Mouse (Mus musculus): Measurements from ENCODE around the gene Kcna7. TPM values are rescaled to one million over a fixed set of nuclear protein-coding genes. Genes with fewer than 3 reads are reported as not detected.

The Kcna7 gene
- polyA plus RNA-seq, 1 experiment from 2014 or later = not detected

- Histone ChIP-seq H3K27ac (ENCODE audit: low read depth) (no peak overlapping the region), H3K4me2 (ENCODE audit: low read depth, low read length) (no peak overlapping the region), H3K9ac (replicated peaks) (no peak overlapping the region), H3K36me3 (replicated peaks; ENCODE audit: insufficient read depth, low read length) (no peaks in the 10 kb centered on the region), H3K4me1 (ENCODE audit: insufficient read depth) (peaks cover 18% of the 10 kb centered on the region), H3K27me3 (ENCODE audit: insufficient read depth, low read length) (peaks cover 93% of the 10 kb centered on the region), H3K9me3 (ENCODE audit: low read length) (no peaks in the 10 kb centered on the region), H3K4me3 (ENCODE audit: low read depth, low read length) (no peak overlapping the region)
- ATAC-seq = no peak
- TF ChIP-seq EP300 (IDR thresholded peaks at IDR 0.05; ENCODE audit: low read depth) (no peak), CTCF (IDR thresholded peaks at IDR 0.05; ENCODE audit: low read depth) (no peak)
- 74% methylated on average over 8 of the region's 8 CpGs for WGBS (ENCODE audit: insufficient replicate concordance)
- DNase-seq = no peak
Observed at GRCm38 (mm10) chr7:45409497-45410163, 4.2 kb downstream of the Kcna7 start.

DNA sequence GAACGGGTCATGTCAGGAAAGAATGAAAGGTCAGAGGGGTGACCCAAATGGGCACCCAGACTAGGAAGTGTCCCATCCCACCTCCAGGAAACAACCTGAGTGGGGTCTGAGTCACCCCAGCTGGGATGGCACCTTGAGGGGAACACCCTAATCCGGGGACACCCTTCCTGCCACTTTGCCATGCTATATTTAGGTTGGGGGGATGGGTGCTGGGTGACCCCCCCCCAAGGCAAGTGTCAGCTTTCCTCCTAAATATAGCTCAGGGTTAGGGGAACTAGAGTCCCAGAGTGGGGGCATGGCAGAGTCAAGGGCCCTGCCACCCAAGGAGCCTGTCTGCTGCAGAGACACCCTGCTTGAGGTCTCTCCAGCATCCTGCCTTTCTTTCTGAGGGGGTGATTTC is 7.0 kb downstream of the Kcna7 start:
- H3K9me3 ChIP-seq (ENCODE audit: low read length) = no peaks in the 10 kb centered on the region
- no peak for DNase-seq
- H3K36me3 ChIP-seq (replicated peaks; ENCODE audit: insufficient read depth, low read length) = no peaks in the 10 kb centered on the region
- TF ChIP-seq CTCF (IDR thresholded peaks at IDR 0.05; ENCODE audit: low read depth) (no peak), EP300 (IDR thresholded peaks at IDR 0.05; ENCODE audit: low read depth) (no peak)
- ATAC-seq = no peak
- H3K9ac ChIP-seq (replicated peaks) = no peak overlapping the region
- H3K4me1 ChIP-seq (ENCODE audit: insufficient read depth) = peaks cover 16% of the 10 kb centered on the region
- H3K4me2 ChIP-seq (ENCODE audit: low read depth, low read length) = no peak overlapping the region
- WGBS (ENCODE audit: insufficient replicate concordance) = 56% methylated on average over 2 of the region's 2 CpGs
- no peak overlapping the region for H3K4me3 ChIP-seq (ENCODE audit: low read depth, low read length)
- peaks cover 97% of the 10 kb centered on the region for H3K27me3 ChIP-seq (ENCODE audit: insufficient read depth, low read length)
- no peak overlapping the region for H3K27ac ChIP-seq (ENCODE audit: low read depth)

GRCm38 (mm10) chr7:45413113-45413863 is 7.8 kb downstream of the Kcna7 start, which contains the start of gene Ntf5:
Gene Ntf5, plus strand, starts transcription at chr7:45413695.
- ATAC-seq = peak; percentile 38; the same call in 1 of the 2 replicates
- no peak for DNase-seq
- H3K27me3 ChIP-seq (ENCODE audit: insufficient read depth, low read length) = peaks cover 96% of the 10 kb centered on the region
- H3K9me3 ChIP-seq (ENCODE audit: low read length) = no peaks in the 10 kb centered on the region
- H3K4me3 ChIP-seq (ENCODE audit: low read depth, low read length) = peak within 1 kb of the TSS; percentile 48
- H3K9ac ChIP-seq (replicated peaks) = peak within 1 kb of the TSS; percentile 34
- H3K36me3 ChIP-seq (replicated peaks; ENCODE audit: insufficient read depth, low read length) = no peaks in the 10 kb centered on the region
- 3% methylated on average over 32 of the region's 45 CpGs for WGBS (ENCODE audit: insufficient replicate concordance)
- peaks cover 16% of the 10 kb centered on the region for H3K4me1 ChIP-seq (ENCODE audit: insufficient read depth)
- H3K4me2 ChIP-seq (ENCODE audit: low read depth, low read length) = peak within 1 kb of the TSS; percentile 72
- H3K27ac ChIP-seq (ENCODE audit: low read depth) = no peak within 1 kb of the TSS
- TF ChIP-seq EP300 (IDR thresholded peaks at IDR 0.05; ENCODE audit: low read depth) (no peak), CTCF (IDR thresholded peaks at IDR 0.05; ENCODE audit: low read depth) (no peak)

GRCm38 (mm10) chr7:45413864-45414739 is 8.6 kb downstream of the Kcna7 start:
- peak overlapping the region; percentile 72 for H3K4me2 ChIP-seq (ENCODE audit: low read depth, low read length)
- H3K9ac ChIP-seq (replicated peaks) = peak overlapping the region; percentile 34
- H3K27ac ChIP-seq (ENCODE audit: low read depth) = no peak overlapping the region
- H3K9me3 ChIP-seq (ENCODE audit: low read length) = no peaks in the 10 kb centered on the region
- H3K4me3 ChIP-seq (ENCODE audit: low read depth, low read length) = peak overlapping the region; percentile 48
- no peaks in the 10 kb centered on the region for H3K36me3 ChIP-seq (replicated peaks; ENCODE audit: insufficient read depth, low read length)
- 2% methylated on average over 26 of the region's 27 CpGs for WGBS (ENCODE audit: insufficient replicate concordance)
- ATAC-seq (0 out of 2 replicates have a peak, but pooled peaks have one; percentile 8), DNase-seq (peak; percentile 23)
- H3K4me1 ChIP-seq (ENCODE audit: insufficient read depth) = peaks cover 16% of the 10 kb centered on the region
- H3K27me3 ChIP-seq (ENCODE audit: insufficient read depth, low read length) = peaks cover 96% of the 10 kb centered on the region
- TF ChIP-seq EP300 (IDR thresholded peaks at IDR 0.05; ENCODE audit: low read depth) (no peak), CTCF (IDR thresholded peaks at IDR 0.05; ENCODE audit: low read depth) (no peak)

- TF ChIP-seq EP300 (IDR thresholded peaks at IDR 0.05; ENCODE audit: low read depth) = no peak
- no peak for TF ChIP-seq CTCF (IDR thresholded peaks at IDR 0.05; ENCODE audit: low read depth)
- WGBS (ENCODE audit: insufficient replicate concordance) = 33% methylated on average over 12 of the region's 12 CpGs
- Histone ChIP-seq H3K4me3 (ENCODE audit: low read depth, low read length) (no peak overlapping the region), H3K9me3 (ENCODE audit: low read length) (no peaks in the 10 kb centered on the region), H3K4me2 (ENCODE audit: low read depth, low read length) (no peak overlapping the region), H3K4me1 (ENCODE audit: insufficient read depth) (peaks cover 16% of the 10 kb centered on the region), H3K27ac (ENCODE audit: low read depth) (no peak overlapping the region), H3K27me3 (ENCODE audit: insufficient read depth, low read length) (peaks cover 90% of the 10 kb centered on the region), H3K36me3 (replicated peaks; ENCODE audit: insufficient read depth, low read length) (no peaks in the 10 kb centered on the region), H3K9ac (replicated peaks) (no peak overlapping the region)
- ATAC-seq (no peak), DNase-seq (no peak)
Observed at GRCm38 (mm10) chr7:45414740-45415224, 9.3 kb downstream of the Kcna7 start.
